Mouse (Mus musculus) embryonic facial prominence, embryonic 14.5 days (tissue): ENCODE measurements around the gene Nfs1. TPM values are rescaled to one million over a fixed set of nuclear protein-coding genes. Genes with fewer than 3 reads are reported as not detected.

Experiments used
- ATAC-seq: fragments of 200-750 bp; cut with Nextera tagmentation; 2 replicates; pipeline ENCODE4 v1.8.0; 2017; ENCODE audit warnings: low read depth, moderate number of reproducible peaks, moderate TSS enrichment
- DNase-seq: peaks from one replicate; pipeline ENCODE4 v3.0.0-alpha.2; 2015; ENCODE audit warnings: low spot score
- H3K27ac ChIP-seq: fragments of 300-500 bp; sonication (generic); replicated peaks from 2 replicates; pipeline ENCODE4 v1.5.1; 2014; ENCODE audit warnings: low read depth, mild to moderate bottlenecking, low read length, moderate library complexity
- H3K27me3 ChIP-seq: fragments of 300-500 bp; sonication (generic); replicated peaks from 2 replicates; pipeline ENCODE4 v1.6.1; 2014; ENCODE audit warnings: low read length; ENCODE audit not compliant: control insufficient read depth, insufficient read depth
- H3K36me3 ChIP-seq: fragments of 300-500 bp; sonication (generic); 2 replicates; pipeline ENCODE4 v1.6.1; 2014; ENCODE audit warnings: low read length, mixed read lengths; ENCODE audit not compliant: control insufficient read depth, insufficient read depth
- H3K4me1 ChIP-seq: fragments of 300-500 bp; sonication (generic); 2 replicates; pipeline ENCODE4 v1.6.1; 2014; ENCODE audit warnings: antibody characterized with exemption, low read length; ENCODE audit not compliant: control insufficient read depth, insufficient read depth
- H3K4me2 ChIP-seq: fragments of 300-500 bp; sonication (generic); 2 replicates; pipeline ENCODE4 v1.6.1; 2014; ENCODE audit warnings: low read depth, mild to moderate bottlenecking, low read length, moderate library complexity, mixed read lengths
- H3K4me3 ChIP-seq: fragments of 300-500 bp; sonication (generic); 2 replicates; pipeline ENCODE4 v1.5.1; 2014; ENCODE audit warnings: low read depth, mild to moderate bottlenecking, low read length
- H3K9ac ChIP-seq: fragments of 300-500 bp; sonication (generic); 2 replicates; pipeline ENCODE4 v1.6.1; 2014; ENCODE audit warnings: low read depth, mild to moderate bottlenecking, low read length, moderate library complexity, mixed read lengths
- H3K9me3 ChIP-seq: fragments of 300-500 bp; sonication (generic); 2 replicates; pipeline ENCODE4 v1.6.1; 2016; ENCODE audit warnings: low read length; ENCODE audit not compliant: control insufficient read depth
- WGBS: fragments of 180-500 bp; shearing (Covaris S2); extraction: QIAGEN DNeasy Blood & Tissue Kit; methylation state at CpG from one replicate; pipeline ENCODE4 v1.1.7; 2014; 5-methylcytosine and 5-hydroxymethylcytosine counted together
- polyA plus RNA-seq: library from polyadenylated mRNA; unstranded; fragments of >200 nt; fragmentation: Nextera tagmentation; extraction: Ambion mirVana; gene quantifications from 2 replicates; pipeline ENCODE4 v1.2.1, GENCODE M21; 2014

Nfs1 gene
- polyA plus RNA-seq, 1 experiment from 2014 or later: 36.0 TPM

DNA sequence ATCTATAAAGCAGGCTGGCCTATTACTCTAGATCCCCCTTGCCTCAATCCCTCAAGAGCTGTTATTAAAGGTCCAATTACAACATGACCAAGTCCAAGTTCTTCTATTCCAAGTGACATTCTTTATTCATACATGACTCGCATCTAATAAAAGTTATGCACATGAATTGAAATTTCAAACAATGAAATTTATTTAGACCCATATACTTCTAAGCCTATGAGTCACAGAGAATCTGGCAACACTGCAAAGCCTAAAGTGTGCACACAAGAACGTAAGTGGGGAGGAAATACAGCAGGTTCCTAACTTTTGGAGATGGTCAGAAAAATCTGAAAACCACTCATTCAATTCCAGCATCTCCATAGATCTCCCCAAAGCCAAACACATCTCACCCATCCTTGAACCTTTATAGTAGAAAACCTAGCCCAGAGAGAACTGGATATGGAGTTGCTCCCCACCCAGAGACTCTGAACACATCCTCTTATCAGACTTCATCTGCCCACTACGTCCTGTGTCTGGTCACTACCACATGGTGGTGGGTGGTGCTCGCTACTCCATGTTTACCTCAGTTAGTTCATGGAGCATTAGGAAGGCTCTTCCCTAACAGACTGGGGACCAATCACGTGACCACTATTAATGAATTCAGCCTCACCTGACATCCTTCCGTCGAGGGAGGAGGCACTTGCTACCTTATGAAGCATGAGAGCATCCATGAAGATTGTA is 56.4 kb downstream of the Nfs1 start:
- H3K4me3 ChIP-seq: no peak overlapping the region
- no peaks in the 10 kb centered on the region for H3K27me3 ChIP-seq
- no peaks in the 10 kb centered on the region for H3K4me1 ChIP-seq
- H3K9ac ChIP-seq: no peak overlapping the region
- 89% methylated on average over 7 of the region's 7 CpGs for WGBS
- DNase-seq (no peak), ATAC-seq (no peak)
- no peak overlapping the region for H3K4me2 ChIP-seq
- H3K36me3 ChIP-seq: peaks cover 13% of the 10 kb centered on the region
- H3K9me3 ChIP-seq: no peaks in the 10 kb centered on the region
- no peak overlapping the region for H3K27ac ChIP-seq

DNA sequence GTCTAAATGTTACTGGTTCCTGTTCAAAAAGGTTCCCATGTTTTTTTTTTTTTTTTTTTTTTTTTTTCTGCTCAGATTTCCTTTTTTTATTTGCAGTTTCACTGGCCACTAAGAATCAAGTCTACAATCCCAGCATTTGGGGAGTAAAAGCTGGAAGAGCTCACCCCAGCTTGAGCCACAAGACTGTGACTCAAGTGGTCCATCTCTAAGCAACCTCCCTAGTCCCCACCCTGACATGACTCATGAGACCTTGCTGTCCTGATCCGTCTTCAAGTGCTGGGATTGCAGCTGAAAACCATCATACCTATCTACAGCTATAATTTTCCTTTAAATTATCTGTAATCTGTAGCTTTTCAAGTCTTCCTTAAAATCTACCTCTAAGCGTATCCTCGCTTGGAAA is 59.4 kb downstream of the Nfs1 start:
- no peaks in the 10 kb centered on the region for H3K9me3 ChIP-seq
- H3K4me2 ChIP-seq: no peak overlapping the region
- no peak overlapping the region for H3K9ac ChIP-seq
- ATAC-seq (no peak), DNase-seq (no peak)
- no peaks in the 10 kb centered on the region for H3K4me1 ChIP-seq
- H3K27ac ChIP-seq: no peak overlapping the region
- 86% methylated on average over 3 of the region's 3 CpGs for WGBS
- no peaks in the 10 kb centered on the region for H3K27me3 ChIP-seq
- no peak overlapping the region for H3K4me3 ChIP-seq
- H3K36me3 ChIP-seq: peaks cover 2% of the 10 kb centered on the region; the same call in 1 of the 2 replicates

DNA sequence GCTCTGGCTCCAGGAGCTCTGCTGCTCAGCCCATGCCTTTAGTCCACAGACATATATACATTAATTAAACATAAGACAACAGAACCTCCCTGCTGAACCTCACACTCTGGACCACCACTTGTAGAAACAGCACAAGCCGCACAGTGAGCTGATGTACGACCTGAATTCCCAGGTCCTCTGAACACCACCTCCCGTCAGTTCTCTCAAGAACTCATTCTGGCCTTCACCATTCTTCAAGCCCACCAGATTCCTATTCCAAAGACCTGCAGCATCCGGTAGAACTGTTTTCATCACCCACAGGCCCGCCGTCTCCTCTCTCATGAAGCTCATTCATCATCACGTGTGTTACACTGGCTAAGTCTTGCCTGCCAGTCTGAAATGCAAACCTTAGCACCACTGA is 63.6 kb downstream of the Nfs1 start:
- no peak overlapping the region for H3K4me2 ChIP-seq
- no peaks in the 10 kb centered on the region for H3K9me3 ChIP-seq
- WGBS: 90% methylated on average over 7 of the region's 7 CpGs
- H3K27me3 ChIP-seq: no peaks in the 10 kb centered on the region
- H3K9ac ChIP-seq: no peak overlapping the region
- no peak for DNase-seq
- no peak overlapping the region for H3K27ac ChIP-seq
- H3K4me1 ChIP-seq: no peaks in the 10 kb centered on the region
- H3K4me3 ChIP-seq: no peak overlapping the region
- peaks cover 33% of the 10 kb centered on the region for H3K36me3 ChIP-seq
- ATAC-seq: no peak

DNA sequence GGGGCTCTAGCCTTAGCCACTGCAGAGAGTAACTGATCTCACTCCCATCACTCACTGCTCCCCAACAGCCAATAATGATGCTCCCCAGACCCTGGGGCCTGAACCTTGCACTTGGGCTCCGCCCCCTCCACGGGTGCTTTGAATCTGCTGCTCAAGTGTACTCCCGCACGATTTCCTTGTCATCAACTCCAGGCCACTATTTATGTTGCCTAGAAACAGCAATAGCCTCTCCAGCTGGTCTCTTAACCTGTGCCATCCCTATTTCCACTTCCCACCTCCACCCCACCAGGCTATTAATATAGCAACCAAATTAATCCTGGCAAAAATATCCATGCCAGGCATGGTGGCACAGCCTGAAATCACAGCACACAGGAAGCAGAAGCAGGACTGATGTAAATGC is 64.3 kb downstream of the Nfs1 start:
- DNase-seq: no peak
- no peaks in the 10 kb centered on the region for H3K9me3 ChIP-seq

DNA sequence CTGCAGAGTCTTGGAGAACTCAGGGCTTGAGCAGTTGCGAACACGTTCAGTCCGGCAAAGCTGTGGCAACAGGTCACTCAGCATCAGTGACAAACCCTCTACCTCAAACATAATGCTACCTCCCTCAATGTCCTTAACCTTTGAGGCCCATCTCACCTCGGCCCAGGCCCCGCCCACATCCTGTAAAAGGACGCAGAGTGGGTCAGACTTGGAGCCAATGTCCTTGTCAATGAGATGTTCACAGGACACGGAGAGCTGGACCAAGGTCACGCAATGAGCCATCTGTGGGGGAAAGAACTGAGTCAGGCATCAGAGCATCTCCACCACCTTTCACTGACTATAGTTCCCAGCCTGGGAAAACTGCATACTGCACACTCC is 64.8 kb downstream of the Nfs1 start:
- H3K9me3 ChIP-seq: no peaks in the 10 kb centered on the region
- no peak for ATAC-seq
- no peak overlapping the region for H3K9ac ChIP-seq
- WGBS: 84% methylated on average over 8 of the region's 8 CpGs
- no peak for DNase-seq
- no peaks in the 10 kb centered on the region for H3K4me1 ChIP-seq
- no peak overlapping the region for H3K4me2 ChIP-seq
- H3K36me3 ChIP-seq: peaks cover 46% of the 10 kb centered on the region
- no peak overlapping the region for H3K4me3 ChIP-seq
- H3K27ac ChIP-seq: no peak overlapping the region
- H3K27me3 ChIP-seq: no peaks in the 10 kb centered on the region

More for the DNA sequence above, 64.3 kb downstream of the Nfs1 start:
- peaks cover 41% of the 10 kb centered on the region for H3K36me3 ChIP-seq
- WGBS: 42% methylated on average over 4 of the region's 4 CpGs
- no peak overlapping the region for H3K9ac ChIP-seq
- H3K4me2 ChIP-seq: no peak overlapping the region
- ATAC-seq: no peak
- no peaks in the 10 kb centered on the region for H3K4me1 ChIP-seq
- H3K27me3 ChIP-seq: no peaks in the 10 kb centered on the region
- no peak overlapping the region for H3K4me3 ChIP-seq
- H3K27ac ChIP-seq: no peak overlapping the region

DNA sequence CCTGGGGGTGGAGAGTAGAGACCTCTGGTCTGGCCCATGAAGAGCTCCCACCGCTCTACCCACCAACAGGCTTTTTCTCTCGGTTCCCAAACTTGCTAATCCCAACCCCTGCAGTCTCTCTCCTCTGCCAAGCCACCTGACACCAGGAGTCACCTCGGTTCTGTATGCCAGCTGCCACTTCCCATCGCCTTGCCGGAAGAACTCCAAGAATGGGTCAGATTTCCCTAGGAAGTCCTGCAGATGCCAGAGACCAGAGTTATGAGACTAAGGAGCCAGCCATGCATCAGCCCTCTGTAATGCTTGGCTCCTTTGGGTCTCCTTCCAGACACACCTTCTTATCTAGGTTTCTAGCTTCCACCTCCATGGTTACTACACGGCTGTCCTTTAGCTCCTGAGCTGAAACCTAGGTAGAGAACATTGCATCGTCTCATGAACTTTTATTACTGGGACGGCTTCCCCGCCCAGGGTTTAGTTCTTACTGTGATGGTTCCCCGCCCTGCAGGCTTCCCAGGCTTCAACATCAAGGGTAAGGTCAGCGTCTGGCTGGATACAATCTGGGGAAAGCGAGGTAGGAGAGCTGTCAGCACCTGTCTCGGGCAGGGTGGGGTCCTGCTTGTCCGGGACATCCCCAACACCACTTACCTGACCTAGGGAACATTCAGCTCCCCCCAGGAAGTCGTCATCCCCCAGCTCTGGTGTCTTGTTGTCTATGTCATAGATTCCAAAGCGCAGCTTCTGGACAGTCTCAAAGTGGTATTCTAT is 65.4 kb downstream of the Nfs1 start:
- ATAC-seq: no peak
- H3K9me3 ChIP-seq: no peaks in the 10 kb centered on the region
- no peak overlapping the region for H3K9ac ChIP-seq
- no peaks in the 10 kb centered on the region for H3K4me1 ChIP-seq
- DNase-seq: no peak
- peaks cover 51% of the 10 kb centered on the region for H3K36me3 ChIP-seq
- no peak overlapping the region for H3K27ac ChIP-seq
- 91% methylated on average over 16 of the region's 16 CpGs for WGBS
- H3K4me3 ChIP-seq: no peak overlapping the region
- H3K27me3 ChIP-seq: no peaks in the 10 kb centered on the region
- H3K4me2 ChIP-seq: no peak overlapping the region

DNA sequence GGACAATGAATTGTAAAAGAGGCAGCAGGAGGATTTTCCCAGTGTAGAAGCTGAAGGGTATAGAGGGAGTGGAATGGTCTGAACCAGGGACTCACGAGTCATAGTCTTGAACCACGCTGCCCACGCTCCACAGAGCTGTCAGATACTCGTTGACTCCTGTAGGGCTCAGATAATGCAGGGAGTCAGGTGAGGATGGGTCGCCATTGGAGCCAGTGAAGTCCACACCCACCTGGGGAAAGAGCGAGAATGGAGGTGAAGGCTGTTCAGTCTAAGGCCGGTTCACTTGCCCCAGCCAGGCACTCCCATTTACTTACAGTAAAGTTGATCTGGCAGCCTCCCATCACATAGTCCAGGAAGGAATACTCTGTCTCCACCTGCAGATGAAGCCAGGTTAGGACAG is 66.5 kb downstream of the Nfs1 start:
- WGBS: 91% methylated on average over 7 of the region's 7 CpGs

DNA sequence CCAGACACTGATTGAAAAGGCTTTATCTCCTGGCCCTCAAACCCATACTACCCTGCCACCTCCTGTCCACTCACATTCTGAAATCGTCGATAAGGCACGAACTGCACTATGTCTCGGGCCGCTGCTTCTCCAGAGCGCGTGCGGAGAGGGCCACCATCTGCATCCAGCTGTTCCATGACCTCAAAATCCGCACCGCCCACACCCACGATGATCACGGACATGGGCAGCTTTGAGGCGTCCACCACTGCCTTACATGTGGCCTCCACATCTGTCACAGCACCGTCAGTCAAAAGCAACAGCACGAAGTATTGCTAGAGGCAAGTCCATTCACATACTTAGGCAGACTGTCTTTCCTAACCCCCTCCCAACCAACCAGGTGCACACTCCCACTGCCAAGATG is 70.3 kb downstream of the Nfs1 start:
- 93% methylated on average over 15 of the region's 15 CpGs for WGBS
- H3K4me2 ChIP-seq: no peak overlapping the region
- DNase-seq (no peak), ATAC-seq (no peak)
- no peak overlapping the region for H3K4me3 ChIP-seq
- no peaks in the 10 kb centered on the region for H3K4me1 ChIP-seq
- H3K9me3 ChIP-seq: no peaks in the 10 kb centered on the region
- H3K27ac ChIP-seq: no peak overlapping the region
- H3K9ac ChIP-seq: no peak overlapping the region
- no peaks in the 10 kb centered on the region for H3K27me3 ChIP-seq
- peaks cover 100% of the 10 kb centered on the region for H3K36me3 ChIP-seq

More for the DNA sequence above, 66.5 kb downstream of the Nfs1 start:
- Histone ChIP-seq H3K9me3 (no peaks in the 10 kb centered on the region), H3K9ac (no peak overlapping the region), H3K27me3 (no peaks in the 10 kb centered on the region), H3K4me1 (no peaks in the 10 kb centered on the region), H3K4me2 (no peak overlapping the region), H3K36me3 (peaks cover 63% of the 10 kb centered on the region), H3K27ac (no peak overlapping the region), H3K4me3 (no peak overlapping the region)
- no peak for ATAC-seq
- no peak for DNase-seq
